Mouse (Mus musculus): Measurements from ENCODE around the gene Ptpdc1. TPM values are rescaled to one million over a fixed set of nuclear protein-coding genes. Genes with fewer than 3 reads are reported as not detected.

Gene Ptpdc1
- polyA plus RNA-seq, 1 experiment from 2014 or later: 10.7 TPM

DNA sequence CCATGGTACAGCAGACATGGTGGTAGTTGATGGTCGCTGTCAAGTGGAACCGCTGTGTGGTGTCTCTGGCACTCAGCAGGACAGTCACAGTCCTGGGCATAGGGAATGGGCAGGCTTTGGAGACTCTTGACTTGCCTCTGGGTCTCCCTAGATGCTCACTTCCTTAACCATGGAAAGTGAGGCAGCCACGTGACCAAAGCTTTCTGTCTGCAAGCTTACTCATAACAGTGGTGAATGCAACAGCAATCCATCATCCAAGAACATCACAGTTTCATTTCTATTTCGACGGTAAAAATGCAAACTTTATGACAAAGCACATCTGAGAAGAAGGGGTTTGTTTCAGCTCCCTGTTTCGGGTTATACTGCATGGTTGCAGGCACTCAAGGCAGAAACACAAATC lies 17.6 kb upstream of the Ptpdc1 start:
- H3K9ac ChIP-seq (ENCODE audit: low read depth, low read length): no peak overlapping the region
- H3K36me3 ChIP-seq (ENCODE audit: insufficient read depth, low read length): no peaks in the 10 kb centered on the region
- H3K27me3 ChIP-seq (ENCODE audit: insufficient read depth, low read length): no peaks in the 10 kb centered on the region
- no peaks in the 10 kb centered on the region for H3K4me1 ChIP-seq (replicated peaks; ENCODE audit: insufficient read depth, low read length)
- H3K9me3 ChIP-seq (replicated peaks; ENCODE audit: low read length): no peaks in the 10 kb centered on the region
- no peak overlapping the region for H3K4me3 ChIP-seq (replicated peaks; ENCODE audit: low read depth, low read length)
- 83% methylated on average over 6 of the region's 6 CpGs for WGBS
- H3K4me2 ChIP-seq (ENCODE audit: low read length): no peak overlapping the region
- no peak for TF ChIP-seq CTCF (IDR thresholded peaks at IDR 0.05; ENCODE audit: low read depth)
- no peak overlapping the region for H3K27ac ChIP-seq
- no peak for ATAC-seq (replicated peaks; ENCODE audit: low FRiP score, low read depth)
- DNase-seq (ENCODE audit: low spot score): no peak

DNA sequence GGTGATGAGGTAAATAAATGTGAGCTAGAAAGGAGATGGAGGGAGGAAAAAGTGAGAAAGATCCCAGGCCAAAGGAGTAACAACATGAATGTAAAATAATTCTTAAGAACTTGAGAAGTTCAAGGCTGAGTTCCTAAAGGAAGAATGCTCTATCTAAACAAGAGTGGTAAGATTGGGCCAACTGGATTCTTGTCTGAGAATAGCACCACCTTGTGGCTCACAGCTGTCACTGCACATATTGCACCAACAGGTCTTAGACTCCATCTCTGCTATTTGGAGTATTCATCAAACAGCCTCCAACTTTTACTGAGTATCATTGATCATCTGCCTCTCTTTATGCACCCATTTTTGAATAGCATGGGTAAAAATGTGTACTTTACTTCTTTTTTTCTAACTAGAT lies 14.1 kb upstream of the Ptpdc1 start:
- DNase-seq (ENCODE audit: low spot score) (peak; percentile 93), ATAC-seq (replicated peaks; ENCODE audit: low FRiP score, low read depth) (no peak)
- Histone ChIP-seq H3K4me1 (replicated peaks; ENCODE audit: insufficient read depth, low read length) (no peaks in the 10 kb centered on the region), H3K9me3 (replicated peaks; ENCODE audit: low read length) (no peaks in the 10 kb centered on the region), H3K27ac (no peak overlapping the region), H3K27me3 (ENCODE audit: insufficient read depth, low read length) (no peaks in the 10 kb centered on the region), H3K36me3 (ENCODE audit: insufficient read depth, low read length) (no peaks in the 10 kb centered on the region), H3K4me3 (replicated peaks; ENCODE audit: low read depth, low read length) (no peak overlapping the region), H3K4me2 (ENCODE audit: low read length) (no peak overlapping the region), H3K9ac (ENCODE audit: low read depth, low read length) (no peak overlapping the region)
- peak; percentile 99 for TF ChIP-seq CTCF (IDR thresholded peaks at IDR 0.05; ENCODE audit: low read depth)

DNA sequence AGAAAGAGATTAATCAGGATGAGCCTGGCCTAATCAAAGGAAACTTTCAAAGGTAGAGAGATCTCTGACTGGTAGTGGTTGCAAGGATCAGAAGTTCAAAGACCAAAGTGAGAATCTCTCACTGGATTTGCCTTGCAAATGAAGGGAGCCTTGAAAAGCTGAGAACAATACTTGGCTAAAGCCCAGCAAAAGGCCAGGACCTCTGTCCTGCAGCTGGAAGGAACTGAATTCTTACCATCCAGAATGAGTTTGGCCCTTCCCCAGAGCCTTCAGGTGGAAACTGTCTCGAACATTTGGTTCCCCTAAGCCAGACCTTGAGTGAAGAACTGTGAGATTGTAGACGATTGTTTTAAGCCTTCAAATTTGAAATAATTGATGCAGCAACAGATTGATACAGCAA lies 12.2 kb upstream of the Ptpdc1 start:
- 40% methylated on average over 2 of the region's 2 CpGs for WGBS
- no peak for DNase-seq (ENCODE audit: low spot score)
- Histone ChIP-seq H3K27ac (no peak overlapping the region), H3K4me1 (replicated peaks; ENCODE audit: insufficient read depth, low read length) (no peaks in the 10 kb centered on the region), H3K36me3 (ENCODE audit: insufficient read depth, low read length) (no peaks in the 10 kb centered on the region), H3K4me3 (replicated peaks; ENCODE audit: low read depth, low read length) (no peak overlapping the region), H3K9me3 (replicated peaks; ENCODE audit: low read length) (no peaks in the 10 kb centered on the region), H3K4me2 (ENCODE audit: low read length) (no peak overlapping the region), H3K27me3 (ENCODE audit: insufficient read depth, low read length) (no peaks in the 10 kb centered on the region), H3K9ac (ENCODE audit: low read depth, low read length) (no peak overlapping the region)
- TF ChIP-seq CTCF (IDR thresholded peaks at IDR 0.05; ENCODE audit: low read depth): no peak
- ATAC-seq (replicated peaks; ENCODE audit: low FRiP score, low read depth): no peak

DNA sequence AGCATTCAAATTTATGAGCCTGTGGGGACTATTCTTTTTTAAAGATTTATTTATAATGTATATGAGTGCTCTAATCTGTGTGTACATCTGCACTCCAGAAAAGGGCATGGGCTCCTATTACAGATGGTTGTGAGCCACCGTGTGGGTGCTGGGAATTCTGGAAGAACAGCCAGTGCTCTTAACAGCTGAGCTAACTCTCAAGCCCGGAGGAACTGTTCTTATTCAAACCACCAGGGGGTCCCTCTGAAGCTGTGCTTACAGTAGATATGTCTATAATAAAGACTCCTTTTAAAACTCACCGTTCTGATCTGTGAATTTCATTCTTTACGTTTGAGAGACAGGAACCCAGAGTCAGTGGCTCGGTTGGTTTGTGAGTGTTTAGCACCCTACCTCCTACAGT lies 6.2 kb upstream of the Ptpdc1 start:
- no peaks in the 10 kb centered on the region for H3K36me3 ChIP-seq (ENCODE audit: insufficient read depth, low read length)
- ATAC-seq (replicated peaks; ENCODE audit: low FRiP score, low read depth) (no peak), DNase-seq (ENCODE audit: low spot score) (no peak)
- no peak overlapping the region for H3K4me2 ChIP-seq (ENCODE audit: low read length)
- TF ChIP-seq CTCF (IDR thresholded peaks at IDR 0.05; ENCODE audit: low read depth): 0 out of 2 replicates have a peak, but pooled peaks have one; percentile 4
- H3K9me3 ChIP-seq (replicated peaks; ENCODE audit: low read length): no peaks in the 10 kb centered on the region
- no peaks in the 10 kb centered on the region for H3K27me3 ChIP-seq (ENCODE audit: insufficient read depth, low read length)
- no peak overlapping the region for H3K9ac ChIP-seq (ENCODE audit: low read depth, low read length)
- H3K4me3 ChIP-seq (replicated peaks; ENCODE audit: low read depth, low read length): no peak overlapping the region
- WGBS: 80% methylated on average over 5 of the region's 5 CpGs
- H3K4me1 ChIP-seq (replicated peaks; ENCODE audit: insufficient read depth, low read length): no peaks in the 10 kb centered on the region
- no peak overlapping the region for H3K27ac ChIP-seq

DNA sequence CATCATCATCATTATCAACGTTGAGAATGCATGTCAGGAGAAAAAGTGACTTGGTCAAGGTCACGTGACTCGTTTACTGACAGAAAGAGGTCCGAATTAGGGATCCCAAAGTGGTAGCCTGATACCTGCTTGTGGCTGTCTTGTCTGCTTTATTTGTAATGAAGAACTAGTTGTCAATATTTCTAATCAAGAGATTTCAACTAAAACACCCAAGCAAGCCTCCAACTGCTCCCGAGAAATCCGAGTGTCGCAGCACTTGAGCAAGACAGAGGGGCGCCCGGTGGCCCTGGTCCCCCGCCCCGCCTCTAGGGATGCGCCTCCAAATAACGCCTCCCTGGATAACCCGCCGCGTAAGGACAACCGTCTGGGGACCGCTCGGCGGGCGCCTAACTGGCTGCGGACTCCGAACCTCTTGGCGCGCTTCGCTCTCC lies 481 bp downstream of the Ptpdc1 start:
- Histone ChIP-seq H3K36me3 (ENCODE audit: insufficient read depth, low read length) (no peaks in the 10 kb centered on the region), H3K4me2 (ENCODE audit: low read length) (peak overlapping the region; percentile 88), H3K27ac (peak overlapping the region; percentile 83), H3K9me3 (replicated peaks; ENCODE audit: low read length) (no peaks in the 10 kb centered on the region), H3K4me3 (replicated peaks; ENCODE audit: low read depth, low read length) (peak overlapping the region; percentile 79), H3K9ac (ENCODE audit: low read depth, low read length) (peak overlapping the region; percentile 84), H3K27me3 (ENCODE audit: insufficient read depth, low read length) (no peaks in the 10 kb centered on the region), H3K4me1 (replicated peaks; ENCODE audit: insufficient read depth, low read length) (no peaks in the 10 kb centered on the region)
- DNase-seq (ENCODE audit: low spot score) (peak; percentile 28), ATAC-seq (replicated peaks; ENCODE audit: low FRiP score, low read depth) (peak; percentile 75)
- no peak for TF ChIP-seq CTCF (IDR thresholded peaks at IDR 0.05; ENCODE audit: low read depth)
- 1% methylated on average over 26 of the region's 26 CpGs for WGBS

DNA sequence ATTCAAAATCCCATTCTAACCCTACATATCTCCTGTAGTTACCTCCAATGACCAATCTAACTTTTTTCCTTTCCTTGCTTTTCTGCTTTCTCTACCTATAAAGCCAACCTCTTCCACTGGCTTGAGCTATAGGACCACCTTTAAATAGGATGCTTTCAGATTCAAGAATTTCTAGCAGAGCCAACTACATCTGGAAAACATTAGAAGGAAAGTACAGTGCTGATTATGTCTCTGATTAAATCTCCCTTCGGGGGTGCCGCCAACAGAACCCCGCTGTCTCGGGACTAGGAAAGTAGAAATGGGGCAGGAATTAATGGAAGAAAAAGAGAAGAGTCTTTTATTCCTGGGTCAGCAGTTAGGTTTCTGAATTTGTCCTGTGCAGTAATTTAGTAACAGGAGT lies 6.6 kb downstream of the Ptpdc1 start:
- DNase-seq (ENCODE audit: low spot score) (no peak), ATAC-seq (replicated peaks; ENCODE audit: low FRiP score, low read depth) (no peak)
- H3K27me3 ChIP-seq (ENCODE audit: insufficient read depth, low read length): no peaks in the 10 kb centered on the region
- no peak overlapping the region for H3K4me3 ChIP-seq (replicated peaks; ENCODE audit: low read depth, low read length)
- no peak overlapping the region for H3K4me2 ChIP-seq (ENCODE audit: low read length)
- no peak for TF ChIP-seq CTCF (IDR thresholded peaks at IDR 0.05; ENCODE audit: low read depth)
- H3K4me1 ChIP-seq (replicated peaks; ENCODE audit: insufficient read depth, low read length): no peaks in the 10 kb centered on the region
- H3K9ac ChIP-seq (ENCODE audit: low read depth, low read length): no peak overlapping the region
- no peaks in the 10 kb centered on the region for H3K36me3 ChIP-seq (ENCODE audit: insufficient read depth, low read length)
- H3K9me3 ChIP-seq (replicated peaks; ENCODE audit: low read length): peaks cover 10% of the 10 kb centered on the region
- 55% methylated on average over 4 of the region's 4 CpGs for WGBS
- no peak overlapping the region for H3K27ac ChIP-seq

DNA sequence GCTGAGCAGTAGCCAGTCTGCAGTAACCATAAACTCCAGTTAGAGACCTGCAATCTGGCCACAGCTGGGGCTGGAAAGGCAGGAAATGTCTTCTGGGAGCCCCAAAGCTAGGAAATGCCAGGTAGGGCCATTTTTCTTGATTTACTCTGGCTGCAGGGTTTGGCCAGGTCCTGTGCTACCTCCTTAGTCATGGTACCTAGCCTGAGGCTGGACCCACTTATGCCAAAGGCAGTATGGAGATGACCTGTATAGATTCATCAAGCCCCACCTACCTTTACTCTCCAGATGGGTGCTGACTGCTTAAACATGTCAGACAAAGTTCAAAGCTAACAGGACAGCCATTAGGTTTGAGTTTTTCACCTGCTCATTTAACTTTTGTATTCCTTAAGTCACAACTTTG lies 7.7 kb downstream of the Ptpdc1 start:
- no peak overlapping the region for H3K4me3 ChIP-seq (replicated peaks; ENCODE audit: low read depth, low read length)
- H3K9me3 ChIP-seq (replicated peaks; ENCODE audit: low read length): peaks cover 10% of the 10 kb centered on the region
- H3K36me3 ChIP-seq (ENCODE audit: insufficient read depth, low read length): no peaks in the 10 kb centered on the region
- no peaks in the 10 kb centered on the region for H3K4me1 ChIP-seq (replicated peaks; ENCODE audit: insufficient read depth, low read length)
- no peak overlapping the region for H3K4me2 ChIP-seq (ENCODE audit: low read length)
- DNase-seq (ENCODE audit: low spot score) (no peak), ATAC-seq (replicated peaks; ENCODE audit: low FRiP score, low read depth) (no peak)
- TF ChIP-seq CTCF (IDR thresholded peaks at IDR 0.05; ENCODE audit: low read depth): no peak
- no peak overlapping the region for H3K9ac ChIP-seq (ENCODE audit: low read depth, low read length)
- no peaks in the 10 kb centered on the region for H3K27me3 ChIP-seq (ENCODE audit: insufficient read depth, low read length)
- H3K27ac ChIP-seq: peak overlapping the region; percentile 65
